Mouse (Mus musculus) thymus, adult 2 months (tissue): ENCODE data around the gene BC049762. TPM values are rescaled to one million over a fixed set of nuclear protein-coding genes. Genes with fewer than 3 reads are reported as not detected.
A peak's percentile ranks its signal among the peaks of the same experiment; 100 is the strongest.

ENCODE experiments used
- DNase-seq: peaks from one replicate; pipeline ENCODE4 v3.0.0; 2021
- H3K27ac ChIP-seq: fragments of 200-500 bp; 2 replicates; pipeline ENCODE4 v1.5.1; 2012; ENCODE audit warnings: low read length, control low read depth; ENCODE audit not compliant: control insufficient read depth, insufficient read depth
- H3K27me3 ChIP-seq: fragments of 200-500 bp; 2 replicates; pipeline ENCODE4 v1.6.1; 2012; ENCODE audit warnings: mild to moderate bottlenecking, low read length, moderate library complexity, mixed read lengths; ENCODE audit not compliant: control insufficient read depth, insufficient read depth
- H3K36me3 ChIP-seq: fragments of 200-500 bp; 2 replicates; pipeline ENCODE4 v1.6.1; 2012; ENCODE audit warnings: mild to moderate bottlenecking, low read length, moderate library complexity; ENCODE audit not compliant: control insufficient read depth, insufficient read depth
- H3K4me1 ChIP-seq: fragments of 200-500 bp; replicated peaks from 2 replicates; pipeline ENCODE4 v1.6.1; 2012; ENCODE audit warnings: low read length; ENCODE audit not compliant: control insufficient read depth, insufficient read depth
- H3K4me3 ChIP-seq: fragments of 200-500 bp; 2 replicates; pipeline ENCODE4 v1.5.1; 2012; ENCODE audit warnings: mild to moderate bottlenecking, low read length, control low read depth, moderate library complexity; ENCODE audit not compliant: control insufficient read depth, insufficient read depth
- CTCF ChIP-seq: fragments of 200-500 bp; IDR thresholded peaks from 2 replicates; pipeline ENCODE4 v1.5.1; 2012; ENCODE audit warnings: mild to moderate bottlenecking, control low read depth, low read length, moderate library complexity, borderline replicate concordance; ENCODE audit not compliant: control insufficient read depth, poor library complexity, insufficient read depth; ENCODE audit errors: extremely low read depth
- POLR2A ChIP-seq: fragments of 200-500 bp; IDR thresholded peaks from 2 replicates; pipeline ENCODE4 v1.6.1; 2012; ENCODE audit warnings: mild to moderate bottlenecking, low read length, control low read depth, moderate library complexity; ENCODE audit not compliant: control insufficient read depth, poor library complexity, insufficient read depth; ENCODE audit errors: extremely low read depth
- WGBS: fragments of 180-500 bp; shearing (Covaris S2); methylation state at CpG from one replicate; pipeline ENCODE4 v1.1.7; 2018; 5-methylcytosine and 5-hydroxymethylcytosine counted together
- polyA plus RNA-seq: library from polyadenylated mRNA; depleted of rRNA; stranded (reverse); fragments of >200 nt; gene quantifications from 2 replicates; pipeline ENCODE4 v1.2.3, GENCODE M21; 2012

Gene BC049762
- polyA plus RNA-seq, 1 experiment: 0.15 TPM

DNA sequence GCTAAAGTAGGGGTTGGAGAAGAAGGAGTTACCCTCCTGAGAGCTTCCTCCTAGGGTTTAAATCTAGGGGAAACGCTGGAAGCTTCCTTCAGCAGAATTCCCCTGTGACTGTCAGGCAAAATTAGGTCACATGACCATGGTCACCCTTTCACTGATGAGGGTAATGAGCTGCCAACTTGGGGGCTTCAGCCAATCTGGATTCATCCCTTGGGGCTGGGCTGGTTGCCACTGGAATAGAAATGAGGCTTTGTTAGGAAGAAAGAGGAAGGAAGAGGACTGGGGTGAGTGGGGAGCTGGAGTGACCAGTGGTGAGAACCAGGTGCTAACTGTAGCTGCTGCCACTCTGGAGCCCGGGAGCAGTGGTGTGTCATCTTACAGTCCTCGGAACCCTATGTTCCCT, 32.9 kb upstream of the BC049762 start:
- H3K27me3 ChIP-seq: peaks cover 5% of the 10 kb centered on the region; the same call in 1 of the 2 replicates
- no peaks in the 10 kb centered on the region for H3K4me1 ChIP-seq
- no peak overlapping the region for H3K27ac ChIP-seq
- no peak overlapping the region for H3K4me3 ChIP-seq
- WGBS: 83% methylated on average over 3 of the region's 3 CpGs
- no peaks in the 10 kb centered on the region for H3K36me3 ChIP-seq
- DNase-seq: no peak
- no peak for TF ChIP-seq POLR2A
- no peak for TF ChIP-seq CTCF

DNA sequence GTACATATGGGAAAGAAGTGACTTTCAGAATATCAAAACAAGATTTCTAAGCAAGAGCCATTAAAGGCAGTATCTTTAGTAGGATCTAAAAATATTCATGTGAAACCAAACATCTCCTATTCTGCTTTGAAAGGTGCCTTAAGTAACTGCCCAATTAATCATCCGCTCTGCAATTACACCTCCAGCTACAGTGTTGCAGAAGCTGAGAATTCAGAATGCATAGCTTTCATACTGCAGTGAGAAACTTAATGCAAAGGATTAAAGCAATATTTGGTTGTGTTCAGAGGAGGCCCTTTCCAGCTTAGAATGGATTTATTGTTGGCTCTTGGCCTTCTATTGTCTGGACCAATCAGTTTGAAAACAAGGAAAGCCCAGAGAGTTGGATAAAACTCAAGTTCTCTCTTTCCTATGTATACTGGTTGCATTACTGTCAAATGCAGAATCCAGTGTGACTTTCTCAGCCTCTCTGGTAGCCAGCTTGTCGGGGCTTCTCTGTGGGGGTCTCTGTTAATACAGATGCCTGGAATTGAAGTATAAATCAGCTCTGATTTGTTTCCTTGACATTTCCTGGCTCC, 31.2 kb upstream of the BC049762 start:
- no peak overlapping the region for H3K27ac ChIP-seq
- H3K36me3 ChIP-seq: no peaks in the 10 kb centered on the region
- no peak overlapping the region for H3K4me3 ChIP-seq
- TF ChIP-seq CTCF (no peak), POLR2A (no peak)
- peaks cover 9% of the 10 kb centered on the region for H3K27me3 ChIP-seq
- H3K4me1 ChIP-seq: peaks cover 5% of the 10 kb centered on the region; the same call in 1 of the 2 replicates
- WGBS: 64% methylated on average over 2 of the region's 2 CpGs
- DNase-seq: no peak

DNA sequence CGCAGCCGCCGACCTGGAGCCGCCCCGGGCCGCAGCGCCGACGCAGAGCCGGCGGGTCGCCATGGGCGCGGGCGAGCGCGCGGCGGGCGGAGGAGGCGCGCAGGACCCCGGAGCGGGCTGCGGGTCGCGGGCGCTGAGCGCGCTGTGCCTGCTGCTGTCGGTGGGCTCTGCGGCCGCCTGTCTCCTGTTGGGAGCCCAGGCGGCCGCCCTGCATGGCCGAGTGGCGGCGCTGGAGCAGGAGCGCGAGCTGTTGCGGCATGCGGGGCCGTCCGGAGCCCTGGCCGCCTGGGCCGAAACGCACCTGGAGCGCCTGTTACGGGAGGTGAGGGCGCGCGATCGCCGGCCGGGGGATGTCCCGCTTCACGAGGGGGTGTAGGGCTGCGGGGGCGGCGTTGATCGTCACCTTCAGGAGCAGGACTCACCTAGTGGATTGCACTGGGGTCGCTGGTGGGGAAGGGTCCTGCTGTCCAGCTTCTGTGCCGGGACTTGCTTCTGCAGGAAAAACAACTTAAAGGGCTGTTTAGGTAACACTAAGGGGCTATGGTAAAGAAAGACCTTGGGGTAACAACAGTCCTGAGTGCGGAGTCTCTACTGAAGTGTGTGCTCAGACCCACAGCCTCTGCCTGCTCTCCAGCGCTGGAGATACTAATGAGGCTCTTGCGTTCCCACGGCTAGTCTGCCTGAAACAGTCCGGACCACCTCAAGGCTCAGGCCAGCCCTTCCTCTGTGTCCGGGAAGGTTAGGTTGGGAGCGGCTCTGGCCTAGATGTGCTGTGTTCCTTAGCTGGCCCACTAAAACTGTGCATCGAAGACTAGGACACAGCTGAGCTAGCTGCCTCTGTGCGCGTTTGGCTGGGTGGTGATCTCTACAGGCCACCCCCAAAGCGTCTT, 27.5 kb upstream of the BC049762 start:
- no peaks in the 10 kb centered on the region for H3K36me3 ChIP-seq
- DNase-seq: no peak
- H3K4me3 ChIP-seq: peak overlapping the region; percentile 38
- H3K27me3 ChIP-seq: peaks cover 9% of the 10 kb centered on the region
- peaks cover 5% of the 10 kb centered on the region; the same call in 1 of the 2 replicates for H3K4me1 ChIP-seq
- no peak for TF ChIP-seq CTCF
- no peak for TF ChIP-seq POLR2A
- no peak overlapping the region for H3K27ac ChIP-seq
- 6% methylated on average over 74 of the region's 74 CpGs for WGBS

DNA sequence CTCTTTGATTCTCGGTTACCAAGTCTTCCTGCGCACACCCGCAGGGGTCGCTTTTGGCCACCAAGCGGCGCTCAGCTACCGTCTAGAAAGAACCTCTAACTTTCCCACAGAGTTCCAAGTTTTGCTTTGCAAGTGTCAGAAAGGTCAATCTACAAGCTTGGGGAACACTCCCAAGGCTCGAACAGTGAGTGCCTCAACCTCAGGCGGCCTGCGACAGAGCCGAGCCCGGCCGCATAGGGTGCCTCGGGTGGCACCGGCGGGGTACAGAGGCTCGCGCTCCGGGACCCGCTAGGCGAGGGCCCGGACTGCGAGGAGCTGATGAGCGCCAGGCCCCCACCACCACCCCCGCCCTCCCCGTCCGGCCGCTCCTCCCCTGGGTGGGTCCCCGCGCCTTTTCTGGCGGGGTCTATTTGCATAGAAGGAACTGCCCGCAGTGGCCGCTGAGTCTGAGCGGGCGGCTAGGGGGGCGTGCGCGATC, 26.8 kb upstream of the BC049762 start, which contains the start of gene Col23a1:
TSS of gene Col23a1 (plus strand) at position 357 of the 478 bp plus-strand sequence.
- Histone ChIP-seq H3K36me3 (no peaks in the 10 kb centered on the region), H3K27ac (no peak within 1 kb of the TSS), H3K4me1 (peaks cover 5% of the 10 kb centered on the region; the same call in 1 of the 2 replicates), H3K27me3 (peaks cover 9% of the 10 kb centered on the region), H3K4me3 (peak within 1 kb of the TSS; percentile 38)
- no peak for TF ChIP-seq POLR2A
- TF ChIP-seq CTCF: no peak
- DNase-seq: peak; percentile 31
- 1% methylated on average over 29 of the region's 38 CpGs for WGBS

DNA sequence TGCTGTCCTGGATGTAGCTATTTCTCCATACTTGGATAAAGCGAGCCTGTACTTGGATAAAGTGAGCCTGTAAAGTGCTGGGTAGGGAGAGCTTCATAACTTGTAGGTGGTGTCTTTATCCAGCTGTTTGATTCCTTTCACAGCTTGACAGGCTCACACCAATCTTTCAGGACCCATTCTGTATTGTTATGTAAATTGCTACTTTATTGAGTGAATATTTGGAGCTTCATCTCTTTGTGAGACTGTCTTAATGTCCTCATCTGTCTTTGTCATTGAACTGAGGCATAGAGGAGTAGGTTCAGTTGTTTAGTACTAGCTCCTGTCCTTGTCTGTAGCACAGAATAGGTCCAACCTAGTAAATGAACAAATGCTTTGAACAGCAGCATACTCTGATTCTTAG, 11.6 kb upstream of the BC049762 start:
- H3K36me3 ChIP-seq: peaks cover 91% of the 10 kb centered on the region
- H3K27me3 ChIP-seq: no peaks in the 10 kb centered on the region
- TF ChIP-seq CTCF: no peak
- TF ChIP-seq POLR2A: no peak
- H3K27ac ChIP-seq: no peak overlapping the region
- 100% methylated on average over 1 of the region's 1 CpGs for WGBS
- H3K4me1 ChIP-seq: no peaks in the 10 kb centered on the region
- H3K4me3 ChIP-seq: no peak overlapping the region
- no peak for DNase-seq

DNA sequence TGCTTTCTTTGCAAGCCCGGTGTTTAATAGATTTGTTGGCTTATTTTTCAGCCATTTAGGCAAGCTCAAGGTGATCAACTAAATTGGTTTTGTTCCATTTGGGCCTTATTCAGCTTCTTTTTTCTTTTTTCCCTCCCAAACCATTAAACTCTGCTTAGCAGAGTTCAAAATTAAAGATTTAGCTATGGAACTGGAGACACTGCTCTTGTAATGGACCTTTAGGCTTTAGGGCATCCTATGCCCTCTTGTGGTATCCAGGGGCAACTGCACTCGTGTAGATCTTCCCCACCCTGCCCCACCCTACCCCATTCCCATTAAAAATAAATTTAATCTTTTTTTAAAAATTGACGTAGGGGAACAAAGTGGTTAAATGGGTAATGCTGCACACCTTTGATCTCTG, 2.5 kb upstream of the BC049762 start:
- peak; percentile 19 for DNase-seq

More for the DNA sequence above, 2.5 kb upstream of the BC049762 start:
- TF ChIP-seq POLR2A (no peak), CTCF (no peak)
- Histone ChIP-seq H3K36me3 (peaks cover 14% of the 10 kb centered on the region; the same call in 1 of the 2 replicates), H3K27me3 (no peaks in the 10 kb centered on the region), H3K4me3 (no peak overlapping the region), H3K4me1 (peaks cover 5% of the 10 kb centered on the region), H3K27ac (no peak overlapping the region)
- WGBS: 50% methylated on average over 3 of the region's 3 CpGs
